Mouse (Mus musculus) testis, postnatal 10 days (tissue): Measurements from ENCODE around the gene Cct5.

ENCODE experiments used
- DNase-seq: peaks from one replicate; pipeline ENCODE4 v3.0.0; 2021; ENCODE audit warnings: low spot score

Cct5 gene

GRCm38 (mm10) chr15:31563577-31564546, 37.7 kb downstream of the Cct5 start:
- no peak for DNase-seq

GRCm38 (mm10) chr15:31562847-31563246, 38.8 kb downstream of the Cct5 start:
- no peak for DNase-seq

GRCm38 (mm10) chr15:31561976-31562375, 39.6 kb downstream of the Cct5 start:
- DNase-seq: no peak

DNA sequence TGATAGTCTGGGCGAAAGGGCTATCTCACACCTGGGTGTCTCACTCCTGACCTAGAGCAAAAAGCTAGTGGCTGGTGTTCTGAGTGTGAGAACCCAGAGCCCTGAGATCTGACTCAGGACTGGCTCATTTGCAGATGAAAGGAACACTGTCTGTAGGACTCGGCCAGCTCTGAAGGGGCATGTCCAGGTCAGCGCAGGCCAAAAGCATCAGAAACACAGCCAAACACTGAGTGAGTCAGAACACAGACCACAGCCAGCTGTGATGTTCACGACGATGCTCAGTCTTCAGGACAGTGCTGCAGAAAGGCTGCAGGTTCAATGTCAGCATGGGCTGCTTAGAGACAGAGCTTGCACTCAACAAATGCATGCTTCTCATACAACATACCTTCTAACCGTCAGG, 40.2 kb downstream of the Cct5 start:
- DNase-seq: no peak

- DNase-seq: no peak
Observed at GRCm38 (mm10) chr15:31554855-31555254, 46.7 kb downstream of the Cct5 start.

GRCm38 (mm10) chr15:31550381-31550780, 51.2 kb downstream of the Cct5 start:
- DNase-seq: no peak

DNA sequence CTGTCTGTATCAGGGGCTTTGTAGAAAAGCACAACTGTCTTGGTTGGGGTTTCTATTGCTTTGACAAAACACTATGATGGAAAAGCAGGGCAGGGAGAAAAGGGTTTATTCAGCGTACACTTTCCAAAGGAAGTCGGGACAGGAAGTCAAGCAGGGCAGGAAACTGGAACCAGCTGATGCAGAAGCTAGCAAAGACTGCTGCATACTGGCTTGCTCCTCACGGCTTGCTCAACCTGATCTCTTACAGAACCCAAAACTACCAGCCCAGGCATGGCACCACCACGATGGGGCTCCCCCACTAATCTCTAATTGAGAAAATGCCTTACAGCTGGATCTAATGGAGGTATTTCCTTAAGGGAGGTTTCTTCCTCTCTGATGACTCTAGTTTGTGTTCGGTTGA, 54.2 kb downstream of the Cct5 start:
- DNase-seq: no peak

- DNase-seq: no peak
Observed at GRCm38 (mm10) chr15:31546291-31546690, 55.3 kb downstream of the Cct5 start.

GRCm38 (mm10) chr15:31545058-31545457, 56.5 kb downstream of the Cct5 start:
- DNase-seq: no peak

- DNase-seq: no peak
Observed at GRCm38 (mm10) chr15:31543246-31543645, 58.4 kb downstream of the Cct5 start.

- no peak for DNase-seq
Observed at GRCm38 (mm10) chr15:31542013-31542958, 59.3 kb downstream of the Cct5 start.
